Mouse (Mus musculus): ENCODE data around the gene Gm11168. TPM values are rescaled to one million over a fixed set of nuclear protein-coding genes. Genes with fewer than 3 reads are reported as not detected.
A peak's percentile ranks its signal among the peaks of the same experiment; 100 is the strongest.
"Not testable (repeated sequence)": the region's sequence is repeated elsewhere in the genome, so short reads cannot be mapped to it uniquely, and the experiment has no call there.

Gm11168 gene
- polyA plus RNA-seq, 1 experiment: not detected

DNA sequence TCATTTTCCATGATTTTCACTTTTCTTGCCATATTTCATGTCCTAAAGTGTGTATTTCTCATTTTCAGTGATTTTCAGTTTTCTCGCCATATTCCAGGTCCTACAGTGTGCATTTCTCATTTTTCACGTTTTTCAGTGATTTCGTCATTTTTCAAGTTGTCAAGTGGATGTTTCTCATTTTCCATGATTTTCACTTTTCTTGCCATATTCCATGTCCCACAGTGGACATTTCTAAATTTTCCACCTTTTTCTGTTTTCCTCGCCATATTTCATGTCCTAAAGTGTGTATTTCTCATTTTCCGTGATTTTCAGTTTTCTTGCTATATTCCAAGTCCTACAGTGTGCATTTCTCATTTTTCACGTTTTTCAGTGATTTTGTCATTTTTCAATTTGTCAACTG is 12.8 kb downstream of the Gm11168 start:
- H3K4me1 ChIP-seq (ENCODE audit: control insufficient read depth, insufficient read depth, low read length); H3K4me3 ChIP-seq (ENCODE audit: insufficient read depth, low read depth, low read length); H3K27me3 ChIP-seq (replicated peaks; ENCODE audit: control insufficient read depth, insufficient read depth, low read length); H3K27ac ChIP-seq (ENCODE audit: insufficient read depth, low read depth, low read length); H3K36me3 ChIP-seq (ENCODE audit: control insufficient read depth, insufficient read depth, low read length): not testable (repeated sequence)
- WGBS: 81% methylated on average over 6 of the region's 6 CpGs
- peak; percentile 2 for DNase-seq

DNA sequence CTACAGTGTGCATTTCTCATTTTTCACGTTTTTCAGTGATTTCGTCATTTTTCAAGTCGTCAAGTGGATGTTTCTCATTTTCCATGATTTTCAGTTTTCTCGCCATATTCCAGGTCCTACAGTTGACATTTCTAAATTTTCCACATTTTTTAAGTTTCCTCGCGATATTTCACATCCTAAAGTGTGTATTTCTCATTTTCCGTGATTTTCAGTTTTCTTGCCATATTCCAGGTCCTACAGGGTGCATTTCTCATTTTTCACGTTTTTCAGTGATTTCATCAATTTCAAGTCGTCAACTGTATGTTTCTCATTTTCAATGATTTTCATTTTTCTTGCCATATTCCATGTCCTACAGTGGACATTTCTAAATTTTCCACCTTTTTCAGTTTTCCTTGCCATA is 14.0 kb downstream of the Gm11168 start, which contains the start of gene Gm10719:
Gm10719 (plus strand) TSS at position 301 of the 400 bp plus-strand sequence.
- 72% methylated on average over 1 of the region's 9 CpGs for WGBS
- not testable (repeated sequence) for H3K4me3 ChIP-seq (ENCODE audit: insufficient read depth, low read depth, low read length); H3K4me1 ChIP-seq (ENCODE audit: control insufficient read depth, insufficient read depth, low read length); H3K27me3 ChIP-seq (replicated peaks; ENCODE audit: control insufficient read depth, insufficient read depth, low read length); H3K27ac ChIP-seq (ENCODE audit: insufficient read depth, low read depth, low read length); H3K36me3 ChIP-seq (ENCODE audit: control insufficient read depth, insufficient read depth, low read length); DNase-seq

DNA sequence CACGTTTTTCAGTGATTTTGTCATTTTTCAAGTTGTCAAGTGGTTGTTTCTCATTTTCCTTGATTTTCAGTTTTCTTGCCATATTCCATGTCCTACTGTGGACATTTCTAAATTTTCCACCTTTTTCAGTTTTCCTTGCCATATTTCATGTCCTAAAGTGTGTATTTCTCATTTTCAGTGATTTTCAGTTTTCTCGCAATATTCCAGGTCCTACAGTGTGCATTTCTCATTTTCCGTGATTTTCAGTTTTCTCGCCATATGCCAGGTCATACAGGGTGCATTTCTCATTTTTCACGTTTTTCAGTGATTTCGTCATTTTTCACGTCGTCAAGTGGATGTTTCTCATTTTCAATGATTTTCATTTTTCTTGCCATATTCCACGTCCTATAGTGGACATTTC is 15.8 kb downstream of the Gm11168 start:
- DNase-seq: peak; percentile 58
- H3K4me1 ChIP-seq (ENCODE audit: control insufficient read depth, insufficient read depth, low read length); H3K4me3 ChIP-seq (ENCODE audit: insufficient read depth, low read depth, low read length); H3K36me3 ChIP-seq (ENCODE audit: control insufficient read depth, insufficient read depth, low read length); H3K27ac ChIP-seq (ENCODE audit: insufficient read depth, low read depth, low read length); H3K27me3 ChIP-seq (replicated peaks; ENCODE audit: control insufficient read depth, insufficient read depth, low read length): not testable (repeated sequence)
- 67% methylated on average over 9 of the region's 9 CpGs for WGBS

- H3K27ac ChIP-seq (ENCODE audit: insufficient read depth, low read depth, low read length); H3K4me3 ChIP-seq (ENCODE audit: insufficient read depth, low read depth, low read length); H3K4me1 ChIP-seq (ENCODE audit: control insufficient read depth, insufficient read depth, low read length); H3K27me3 ChIP-seq (replicated peaks; ENCODE audit: control insufficient read depth, insufficient read depth, low read length); H3K36me3 ChIP-seq (ENCODE audit: control insufficient read depth, insufficient read depth, low read length): not testable (repeated sequence)
- 79% methylated on average over 17 of the region's 19 CpGs for WGBS
- peak; percentile 73 for DNase-seq
Measured at GRCm38 (mm10) chr9:3019835-3020727, 16.9 kb downstream of the Gm11168 start.

GRCm38 (mm10) chr9:3022316-3023008 is 19.3 kb downstream of the Gm11168 start:
- not testable (repeated sequence) for H3K36me3 ChIP-seq (ENCODE audit: control insufficient read depth, insufficient read depth, low read length); H3K27me3 ChIP-seq (replicated peaks; ENCODE audit: control insufficient read depth, insufficient read depth, low read length); H3K27ac ChIP-seq (ENCODE audit: insufficient read depth, low read depth, low read length); H3K4me3 ChIP-seq (ENCODE audit: insufficient read depth, low read depth, low read length); H3K4me1 ChIP-seq (ENCODE audit: control insufficient read depth, insufficient read depth, low read length)
- 77% methylated on average over 11 of the region's 13 CpGs for whole genome bisulfite sequencing
- DNase-seq: peak; percentile 75

DNA sequence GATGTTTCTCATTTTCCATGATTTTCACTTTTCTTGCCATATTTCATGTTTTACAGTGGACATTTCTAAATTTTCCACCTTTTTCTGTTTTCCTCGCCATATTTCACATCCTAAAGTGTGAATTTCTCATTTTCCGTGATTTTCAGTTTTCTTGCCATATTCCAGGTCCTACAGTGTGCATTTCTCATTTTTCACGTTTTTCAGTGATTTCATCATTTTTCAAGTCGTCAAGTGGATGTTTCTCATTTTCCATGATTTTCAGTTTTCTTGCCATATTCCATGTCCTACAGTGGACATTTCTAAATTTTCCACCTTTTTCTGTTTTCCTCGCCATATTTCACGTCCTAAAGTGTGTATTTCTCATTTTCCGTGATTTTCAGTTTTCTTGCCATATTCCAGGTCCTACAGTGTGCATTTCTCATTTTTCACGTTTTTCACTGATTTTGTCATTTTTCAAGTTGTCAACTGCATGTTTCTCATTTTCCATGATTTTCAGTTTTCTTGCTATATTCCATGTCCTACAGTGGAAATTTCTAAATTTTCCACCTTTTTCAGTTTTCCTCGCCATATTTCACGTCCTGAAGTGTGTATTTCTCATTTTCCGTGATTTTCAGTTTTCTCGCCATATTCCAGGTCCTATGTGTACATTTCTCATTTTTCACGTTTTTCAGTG is 20.3 kb downstream of the Gm11168 start, which contains the start of gene Gm10718:
Gm10718 (plus strand) TSS at position 236 of the 673 bp plus-strand sequence.
- WGBS: 77% methylated on average over 12 of the region's 13 CpGs
- not testable (repeated sequence) for H3K27ac ChIP-seq (ENCODE audit: insufficient read depth, low read depth, low read length); H3K27me3 ChIP-seq (replicated peaks; ENCODE audit: control insufficient read depth, insufficient read depth, low read length); H3K36me3 ChIP-seq (ENCODE audit: control insufficient read depth, insufficient read depth, low read length); H3K4me1 ChIP-seq (ENCODE audit: control insufficient read depth, insufficient read depth, low read length); H3K4me3 ChIP-seq (ENCODE audit: insufficient read depth, low read depth, low read length)
- peak; percentile 43 for DNase-seq

GRCm38 (mm10) chr9:3023985-3024648 is 21.0 kb downstream of the Gm11168 start:
- WGBS: 80% methylated on average over 16 of the region's 16 CpGs
- not testable (repeated sequence) for H3K27ac ChIP-seq (ENCODE audit: insufficient read depth, low read depth, low read length); H3K4me3 ChIP-seq (ENCODE audit: insufficient read depth, low read depth, low read length); H3K4me1 ChIP-seq (ENCODE audit: control insufficient read depth, insufficient read depth, low read length); H3K36me3 ChIP-seq (ENCODE audit: control insufficient read depth, insufficient read depth, low read length); H3K27me3 ChIP-seq (replicated peaks; ENCODE audit: control insufficient read depth, insufficient read depth, low read length)
- DNase-seq: peak; percentile 80

- DNase-seq: peak; percentile 63
- not testable (repeated sequence) for H3K4me1 ChIP-seq (ENCODE audit: control insufficient read depth, insufficient read depth, low read length); H3K27ac ChIP-seq (ENCODE audit: insufficient read depth, low read depth, low read length); H3K4me3 ChIP-seq (ENCODE audit: insufficient read depth, low read depth, low read length); H3K36me3 ChIP-seq (ENCODE audit: control insufficient read depth, insufficient read depth, low read length); H3K27me3 ChIP-seq (replicated peaks; ENCODE audit: control insufficient read depth, insufficient read depth, low read length)
- 73% methylated on average over 12 of the region's 12 CpGs for WGBS
Measured at GRCm38 (mm10) chr9:3024912-3025467, 21.8 kb downstream of the Gm11168 start, which contains the start of gene Gm10717. Gene Gm10717 (plus strand): TSS chr9:3025417.

GRCm38 (mm10) chr9:3025653-3026052 is 22.5 kb downstream of the Gm11168 start:
- not testable (repeated sequence) for H3K27ac ChIP-seq (ENCODE audit: insufficient read depth, low read depth, low read length); H3K36me3 ChIP-seq (ENCODE audit: control insufficient read depth, insufficient read depth, low read length); H3K27me3 ChIP-seq (replicated peaks; ENCODE audit: control insufficient read depth, insufficient read depth, low read length); H3K4me3 ChIP-seq (ENCODE audit: insufficient read depth, low read depth, low read length); H3K4me1 ChIP-seq (ENCODE audit: control insufficient read depth, insufficient read depth, low read length)
- peak; percentile 79 for DNase-seq
- WGBS: 77% methylated on average over 5 of the region's 6 CpGs

DNA sequence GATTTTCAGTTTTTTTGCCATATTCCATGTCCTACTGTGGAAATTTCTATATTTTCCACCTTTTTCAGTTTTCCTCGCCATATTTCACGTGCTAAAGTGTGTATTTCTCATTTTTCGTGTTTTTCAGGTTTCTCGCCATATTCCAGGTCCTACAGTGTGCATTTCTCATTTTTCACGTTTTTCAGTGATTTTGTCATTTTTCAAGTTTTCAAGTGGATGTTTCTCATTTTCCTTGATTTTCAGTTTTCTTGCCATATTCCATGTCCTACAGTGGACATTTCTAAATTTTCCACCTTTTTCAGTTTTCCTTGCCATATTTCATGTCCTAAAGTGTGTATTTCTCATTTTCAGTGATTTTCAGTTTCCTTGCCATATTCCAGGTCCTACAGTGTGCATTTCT is 23.0 kb downstream of the Gm11168 start:
- H3K4me1 ChIP-seq (ENCODE audit: control insufficient read depth, insufficient read depth, low read length); DNase-seq; H3K36me3 ChIP-seq (ENCODE audit: control insufficient read depth, insufficient read depth, low read length); H3K27me3 ChIP-seq (replicated peaks; ENCODE audit: control insufficient read depth, insufficient read depth, low read length); H3K27ac ChIP-seq (ENCODE audit: insufficient read depth, low read depth, low read length); H3K4me3 ChIP-seq (ENCODE audit: insufficient read depth, low read depth, low read length): not testable (repeated sequence)
- 80% methylated on average over 5 of the region's 5 CpGs for WGBS

Data from kidney, adult 2 months (tissue).